Mouse (Mus musculus) small intestine, adult 2 months (tissue): ENCODE measurements around the gene Atp8a2.

Experiments
- CTCF ChIP-seq: fragments of 200-500 bp; IDR thresholded peaks from 2 replicates; pipeline ENCODE4 v1.5.1; 2012; ENCODE audit warnings: low read depth, mild to moderate bottlenecking, control low read depth, inconsistent platforms, low read length, moderate library complexity, mixed read lengths; ENCODE audit not compliant: insufficient replicate concordance, insufficient read length; ENCODE audit errors: extremely low read depth
- POLR2A ChIP-seq: fragments of 200-500 bp; IDR thresholded peaks from 2 replicates; pipeline ENCODE4 v1.6.1; 2012; ENCODE audit warnings: low read depth, mild to moderate bottlenecking, control low read depth, inconsistent platforms, low read length, moderate library complexity

DNA sequence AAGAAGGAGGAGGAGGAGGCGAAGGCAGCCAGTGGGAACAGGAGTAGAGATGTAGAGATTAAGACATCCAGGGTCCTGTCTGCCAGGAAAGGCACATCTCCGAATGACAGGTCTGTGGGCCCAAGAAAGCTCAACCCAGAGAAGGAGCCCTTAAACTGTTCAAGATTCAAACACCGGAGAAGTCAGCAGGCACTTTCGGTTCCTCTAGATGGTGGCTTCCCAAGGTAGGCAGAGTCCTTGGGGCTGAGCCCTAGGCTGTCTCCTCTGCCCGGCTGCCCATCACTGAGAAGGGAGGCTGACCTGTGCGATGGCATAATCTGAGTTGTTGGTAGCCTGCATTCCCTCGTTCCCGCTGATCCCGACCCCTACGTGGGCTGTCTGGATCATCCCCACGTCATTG is 337.1 kb downstream of the Atp8a2 start:
- TF ChIP-seq CTCF, result no peak
- no peak for TF ChIP-seq POLR2A
